Mouse (Mus musculus): Measurements from ENCODE around the gene Gm45716.

Gene Gm45716

DNA sequence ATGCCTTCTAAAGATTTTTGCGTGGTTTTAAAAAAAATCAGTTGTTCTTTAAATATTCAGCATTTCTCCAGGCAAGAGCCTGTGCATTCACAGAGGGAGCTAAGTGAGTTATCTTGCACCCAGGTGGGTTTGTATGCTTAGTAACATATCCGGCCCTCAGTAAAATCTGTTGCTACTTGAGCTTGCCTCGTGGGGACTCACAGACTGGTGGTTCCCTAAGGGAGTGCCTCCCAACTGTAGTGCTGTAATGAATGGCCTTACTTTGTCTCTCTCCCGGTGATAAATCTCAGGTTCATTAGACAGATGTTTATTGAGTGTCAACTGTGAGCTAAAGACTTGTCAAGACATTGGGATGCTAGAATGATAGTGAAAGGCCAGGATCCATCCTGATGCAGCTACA, 97.1 kb downstream of the Gm45716 start:
- no peak for DNase-seq (ENCODE audit: low spot score)

DNA sequence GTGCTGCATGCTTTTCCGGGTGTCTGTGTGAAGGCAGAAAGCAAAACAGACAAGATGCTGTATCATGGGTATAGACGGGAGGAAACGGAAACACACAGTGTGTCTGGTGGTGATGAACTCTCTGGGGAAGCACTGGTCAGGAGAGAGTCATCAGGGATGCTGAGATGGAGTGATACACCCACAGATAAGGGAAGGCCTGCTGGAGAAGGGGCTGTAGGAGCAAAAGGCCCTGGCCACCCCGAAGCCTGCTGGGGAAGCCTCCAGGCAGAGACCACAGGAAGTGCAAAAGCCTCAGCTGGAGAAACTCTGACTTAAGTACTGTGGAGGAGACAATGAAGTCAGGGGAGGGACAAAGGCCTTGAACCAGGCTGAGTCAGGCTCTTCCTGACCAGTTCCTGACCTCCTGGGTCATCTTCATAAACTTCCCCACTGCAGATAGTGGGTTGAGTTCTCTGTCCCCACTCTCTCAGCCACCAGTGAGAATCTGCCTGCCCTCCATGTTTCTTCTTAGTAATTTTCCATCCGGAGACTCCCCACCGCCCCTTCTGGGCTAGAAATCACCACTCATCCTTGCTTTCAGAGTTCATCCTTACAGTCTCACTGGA, 99.2 kb downstream of the Gm45716 start:
- DNase-seq (ENCODE audit: low spot score), result no peak

DNA sequence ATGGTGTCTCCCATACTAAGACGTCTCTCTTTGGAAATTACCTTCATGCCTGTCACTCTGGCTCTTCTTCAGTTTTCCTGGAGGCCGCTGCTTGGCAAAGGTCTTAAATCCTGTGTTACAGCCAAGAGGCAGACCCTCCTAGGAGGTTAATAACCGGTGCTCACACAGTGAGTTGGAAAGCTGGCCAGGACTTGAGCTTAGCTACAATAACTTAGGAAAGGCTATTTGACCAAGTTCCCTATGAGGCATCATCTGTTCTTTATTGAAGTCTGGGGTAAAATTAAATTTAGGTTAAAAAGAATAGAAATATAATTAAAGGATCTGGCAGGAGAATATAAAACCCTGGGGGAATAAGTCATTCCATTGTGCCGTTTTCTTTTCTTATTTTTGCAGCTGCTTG, 103.7 kb downstream of the Gm45716 start:
- no peak for DNase-seq (ENCODE audit: low spot score)

DNA sequence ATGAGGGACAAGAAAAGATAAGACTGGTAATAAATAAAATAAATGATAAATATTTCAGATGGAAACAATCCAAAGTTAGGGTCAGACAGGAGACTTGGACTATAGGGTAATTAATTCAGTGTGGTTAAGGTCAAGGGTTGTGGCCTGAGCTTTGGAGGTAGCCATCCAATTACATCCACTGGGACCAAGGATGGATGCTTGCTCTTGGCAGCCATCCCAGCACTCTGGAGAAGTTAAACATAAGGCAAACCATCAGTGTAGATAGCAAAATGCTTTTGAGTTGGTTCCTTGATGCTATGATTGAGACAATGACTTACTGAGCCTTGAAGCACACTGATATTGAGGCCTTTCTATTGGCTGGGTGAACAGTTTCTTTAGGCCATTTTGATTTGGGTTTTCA, 105.3 kb downstream of the Gm45716 start:
- no peak for DNase-seq (ENCODE audit: low spot score)

DNA sequence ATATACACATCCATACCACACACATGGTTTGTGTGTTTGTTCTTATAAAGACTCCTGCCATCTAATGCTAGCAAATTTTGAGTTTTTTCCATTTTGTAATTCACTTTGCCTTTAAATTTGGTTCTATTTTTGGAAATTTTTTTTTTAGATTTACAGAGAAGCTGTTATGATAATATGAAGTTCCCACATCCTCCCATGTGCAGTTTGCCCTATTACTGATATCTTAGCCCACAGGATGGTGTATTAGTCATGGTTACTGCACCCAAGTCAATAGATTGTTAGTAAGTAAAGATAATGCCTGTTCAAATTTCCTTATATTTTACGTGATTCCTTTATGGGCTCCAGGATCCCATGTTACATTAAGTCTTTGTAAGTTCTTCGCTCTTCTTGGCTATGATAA, 107.1 kb downstream of the Gm45716 start:
- DNase-seq (ENCODE audit: low spot score), result no peak

Measured in urinary bladder, postnatal 14 days (tissue).